Mouse (Mus musculus): ENCODE measurements around the gene Zfp607b.

Gene Zfp607b

DNA sequence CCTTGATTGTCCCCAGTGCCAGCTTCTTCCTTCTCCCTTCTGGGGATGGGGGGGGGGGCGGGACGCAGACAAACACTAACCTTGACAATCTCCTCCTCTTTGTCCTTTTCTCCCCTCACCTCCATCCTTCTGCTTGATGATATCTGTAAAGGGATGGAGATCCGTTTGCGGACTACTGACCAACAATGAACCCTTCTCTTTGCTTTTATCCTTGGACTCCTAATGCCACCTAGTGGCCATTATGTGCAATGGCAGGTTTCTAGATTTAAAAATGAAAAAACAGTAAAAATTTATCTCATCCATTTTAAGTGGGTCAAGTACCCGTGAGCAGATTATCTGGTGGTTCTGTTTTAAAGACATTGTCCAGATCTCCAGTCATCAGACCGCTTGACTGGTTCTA is 3.5 kb upstream of the Zfp607b start:
- DNase-seq: no peak

DNA sequence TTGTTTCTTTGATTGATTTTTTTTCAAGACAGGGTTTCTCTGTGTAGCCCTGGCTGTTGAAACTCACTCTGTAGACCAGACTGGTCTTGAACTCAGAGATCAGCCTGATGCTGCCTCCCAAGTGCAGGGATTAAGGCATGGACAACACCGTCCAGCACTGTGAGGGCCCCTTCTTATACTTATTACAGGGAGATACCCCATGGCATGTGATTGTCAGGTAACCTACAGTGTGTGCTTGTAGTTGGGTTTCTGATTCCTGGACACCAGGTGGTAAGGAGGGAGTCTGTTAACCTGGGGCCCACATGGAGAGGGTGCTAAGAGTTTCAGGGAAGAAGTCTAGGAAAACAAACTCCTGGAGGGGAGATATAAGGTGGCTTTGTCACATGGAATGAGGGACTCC is 2.1 kb upstream of the Zfp607b start:
- DNase-seq: peak; percentile 74

DNA sequence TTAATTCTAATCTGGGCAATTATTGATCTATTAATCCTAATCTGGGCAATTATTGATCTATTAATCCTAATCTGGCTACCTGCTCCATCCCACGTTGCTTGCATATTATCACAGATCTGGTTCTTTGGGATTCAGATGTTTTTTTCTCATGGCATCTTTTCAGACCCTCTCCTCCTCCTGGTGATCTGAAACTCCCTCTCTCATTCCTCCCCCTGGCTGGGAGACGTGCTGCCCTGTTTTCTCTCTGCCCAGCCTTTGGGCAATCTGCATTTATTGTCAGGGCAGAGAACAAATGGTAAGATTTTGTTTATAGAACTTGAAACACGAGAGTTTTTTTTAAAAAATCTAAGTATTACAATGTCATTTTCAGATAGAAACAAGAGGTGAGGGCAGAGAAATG is 1.3 kb upstream of the Zfp607b start:
- peak; percentile 59 for DNase-seq

DNA sequence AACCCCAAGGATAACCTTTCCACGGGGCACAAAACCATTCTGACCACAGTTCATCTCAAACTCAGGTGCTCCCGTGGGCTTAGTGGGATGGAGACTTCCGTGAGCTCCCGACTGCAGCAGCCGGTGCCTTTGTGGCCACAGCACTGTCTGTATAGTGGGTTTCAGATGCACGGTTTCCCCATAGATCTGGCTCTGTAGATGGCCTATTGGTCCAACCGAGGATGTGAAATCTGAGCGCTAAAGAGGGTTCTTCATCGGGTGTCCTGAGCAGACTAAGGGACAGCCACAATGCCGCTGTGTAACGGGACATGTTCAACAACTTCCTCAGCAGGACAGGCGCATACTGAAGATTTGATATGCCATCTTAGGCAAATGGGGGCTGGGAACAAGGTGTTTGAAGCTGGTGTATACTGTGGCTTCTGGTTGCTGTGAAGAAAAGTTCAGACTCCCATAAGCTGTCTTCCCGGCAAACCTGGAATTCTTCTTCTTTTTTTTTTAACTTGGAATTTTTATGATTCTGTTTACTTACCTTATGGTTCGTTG is 823 bp upstream of the Zfp607b start:
- peak; percentile 87 for DNase-seq

DNA sequence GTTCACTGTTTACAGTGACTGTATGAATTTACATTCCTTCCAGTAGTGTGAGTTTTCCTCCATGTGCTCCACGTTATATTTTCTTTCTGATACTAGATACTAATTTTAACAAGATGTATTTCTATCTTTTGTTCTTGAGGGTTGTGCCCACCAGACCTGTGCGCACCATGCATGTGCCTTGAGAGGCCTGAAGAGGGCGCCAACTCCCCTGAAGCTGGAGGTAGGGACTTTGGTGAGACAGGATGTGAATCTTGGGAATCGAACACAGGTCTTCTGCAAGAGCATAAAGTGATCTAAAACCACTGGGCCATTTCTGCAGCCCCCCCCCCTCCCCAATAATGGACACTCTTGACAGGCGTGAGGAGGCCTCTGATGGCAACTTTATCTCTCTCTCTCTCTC is 1.9 kb downstream of the Zfp607b start:
- DNase-seq: peak; percentile 76

DNA sequence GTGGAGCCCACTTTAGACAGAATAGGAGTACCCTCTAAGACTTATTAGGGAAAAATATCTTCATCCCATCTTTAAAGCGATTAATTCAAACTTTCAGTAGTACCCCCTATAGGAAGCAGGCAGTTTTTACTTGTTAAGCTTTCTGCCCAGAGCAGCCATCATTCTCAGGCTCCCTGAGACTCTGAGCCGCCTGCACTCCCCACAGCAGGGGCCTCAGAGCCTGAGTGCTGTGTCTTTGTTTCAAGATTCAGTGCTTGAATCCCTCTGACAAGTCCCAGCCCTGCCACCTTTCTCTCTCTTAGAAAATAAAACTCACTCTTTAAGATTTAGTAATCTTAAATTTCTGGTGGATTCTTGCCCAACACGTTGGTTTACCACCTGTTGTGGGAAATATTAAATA is 7.6 kb downstream of the Zfp607b start:
- peak; percentile 33 for DNase-seq

DNA sequence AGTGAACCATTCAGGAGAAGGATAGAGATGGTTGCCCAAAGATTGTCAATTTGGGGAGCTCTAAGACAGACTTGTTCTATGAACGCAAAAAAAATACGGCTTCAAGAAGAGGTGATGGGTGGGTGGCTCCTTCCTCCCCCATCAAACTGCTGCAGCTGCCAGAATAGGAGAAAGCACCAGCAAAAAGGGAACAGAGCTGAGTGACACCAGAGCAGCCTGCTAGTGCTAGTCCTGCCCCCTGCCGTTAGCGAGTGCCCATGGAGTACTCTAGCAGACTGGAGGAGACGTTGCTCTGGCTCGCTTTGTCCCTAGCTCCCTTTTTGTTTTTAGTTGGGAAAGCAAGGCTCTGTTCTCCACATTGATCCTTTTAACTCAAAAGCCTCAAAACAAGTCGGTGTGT is 21.3 kb downstream of the Zfp607b start:
- peak; percentile 34 for DNase-seq

DNA sequence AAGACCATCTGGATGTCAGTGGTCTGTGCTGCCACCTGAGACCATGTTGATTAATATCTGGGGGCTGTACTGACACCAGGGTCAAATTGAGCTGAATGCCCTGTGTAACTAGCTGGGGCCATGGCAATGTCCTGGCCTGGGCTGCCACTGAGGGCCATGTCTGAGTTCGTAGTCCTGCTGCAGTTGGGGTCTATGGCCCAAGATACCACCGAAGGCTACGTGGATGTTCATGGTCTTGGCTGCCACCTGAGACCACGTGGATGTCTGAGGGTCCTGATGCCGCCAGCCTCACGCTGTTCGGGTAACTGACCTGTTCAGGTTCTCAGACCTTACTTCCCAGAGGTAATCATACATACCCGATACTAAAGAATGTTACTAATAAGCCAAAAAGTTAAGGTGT is 32.8 kb downstream of the Zfp607b start:
- peak; percentile 62 for DNase-seq

DNA sequence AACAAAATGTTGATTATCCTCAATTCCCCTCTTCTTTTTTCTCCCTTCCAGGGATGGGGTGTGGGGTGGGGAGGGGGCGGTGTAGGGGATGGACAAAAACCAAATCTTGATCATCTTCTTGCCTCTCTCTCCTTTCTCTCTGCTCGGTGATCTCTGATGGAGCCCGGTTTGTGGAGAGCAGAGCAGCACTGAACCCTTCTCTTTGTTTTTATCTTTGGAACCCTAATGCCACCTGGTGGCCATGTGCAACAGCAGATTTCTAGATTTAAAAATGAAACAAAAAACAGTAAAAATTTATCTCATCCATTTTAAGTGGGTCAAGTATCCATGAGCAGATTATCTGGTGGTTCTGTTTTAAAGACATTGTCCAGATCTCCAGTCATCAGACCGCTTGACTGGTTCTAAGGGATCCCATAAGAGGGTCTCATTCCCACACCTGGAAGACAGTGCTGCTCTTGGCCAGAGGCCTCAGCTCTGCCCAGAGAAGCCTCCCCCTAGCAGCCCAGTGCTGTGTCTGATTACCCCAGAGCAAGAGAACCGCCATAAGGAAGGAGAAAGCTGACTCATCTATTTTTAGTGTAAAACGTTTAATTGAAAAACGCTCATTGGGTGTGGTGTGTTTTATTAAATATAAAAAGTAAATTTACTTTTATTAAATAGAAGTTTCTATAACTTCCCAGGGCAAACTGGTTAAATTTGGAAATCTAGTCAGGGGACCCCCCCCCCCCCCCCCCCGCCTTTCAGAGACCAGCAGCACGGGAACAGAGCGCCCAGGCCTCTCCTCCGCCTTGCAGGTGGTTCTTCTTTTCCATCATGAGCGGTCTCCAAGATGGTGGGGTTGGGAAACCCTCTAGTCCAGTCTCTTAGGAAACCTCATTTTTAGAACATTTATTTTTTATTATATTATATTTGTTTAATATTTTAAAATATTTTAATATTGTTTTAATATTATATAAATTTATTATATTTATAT is 36.7 kb downstream of the Zfp607b start:
- peak; percentile 74 for DNase-seq

DNA sequence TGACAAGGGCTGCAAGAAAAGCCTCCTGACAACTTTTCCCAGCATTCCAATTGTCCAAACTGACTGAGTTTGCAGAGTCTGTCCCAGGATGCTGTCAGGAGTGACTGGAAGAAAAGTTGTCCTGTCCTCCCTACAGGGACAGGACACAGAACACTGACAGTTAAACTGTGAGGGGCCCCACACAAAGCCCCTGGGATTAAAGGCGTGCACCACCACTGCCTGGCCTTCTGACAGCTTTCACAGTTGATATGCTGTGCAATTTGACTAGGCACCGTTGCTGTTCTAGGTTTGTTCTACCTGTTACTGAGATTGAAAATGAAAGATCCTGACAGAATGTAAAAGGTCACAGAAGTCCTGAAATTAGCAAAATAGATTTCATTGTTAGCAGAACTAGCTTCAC is 38.3 kb downstream of the Zfp607b start:
- DNase-seq: peak; percentile 54

DNA sequence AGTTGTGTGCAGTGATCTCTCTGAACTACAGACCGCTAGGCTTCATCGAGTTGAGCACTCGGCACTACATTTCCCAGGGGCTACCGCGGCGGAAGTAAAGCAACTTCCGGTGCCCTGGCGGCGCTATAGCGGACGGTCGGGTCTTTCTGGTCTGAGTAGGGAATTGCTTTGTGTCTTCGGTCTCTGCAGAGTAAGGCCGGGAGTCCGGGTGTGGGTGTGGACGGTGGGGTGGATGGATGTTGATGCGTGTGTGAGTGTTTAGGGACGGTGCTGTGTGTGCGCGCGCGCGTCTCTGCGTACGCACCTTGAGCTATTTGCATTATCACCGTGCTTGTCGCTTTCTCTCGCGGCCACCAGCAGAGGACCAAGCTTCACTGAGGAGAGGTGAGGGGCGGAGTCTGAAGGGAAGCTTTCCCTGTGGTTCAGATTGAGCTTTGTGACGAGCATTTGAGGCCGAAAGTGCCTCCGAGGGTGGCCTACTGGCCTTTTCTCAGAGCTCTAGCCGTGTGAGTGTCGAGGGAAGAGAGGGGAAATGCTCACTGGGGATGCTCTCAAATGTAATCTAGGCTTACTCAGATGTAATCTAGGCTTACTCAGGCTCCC is 42.2 kb downstream of the Zfp607b start, which contains the start of gene Zfp60:
Gene Zfp60, plus strand, starts transcription at position 109 of the 603 bp plus-strand sequence.
- peak; percentile 98 for DNase-seq

DNA sequence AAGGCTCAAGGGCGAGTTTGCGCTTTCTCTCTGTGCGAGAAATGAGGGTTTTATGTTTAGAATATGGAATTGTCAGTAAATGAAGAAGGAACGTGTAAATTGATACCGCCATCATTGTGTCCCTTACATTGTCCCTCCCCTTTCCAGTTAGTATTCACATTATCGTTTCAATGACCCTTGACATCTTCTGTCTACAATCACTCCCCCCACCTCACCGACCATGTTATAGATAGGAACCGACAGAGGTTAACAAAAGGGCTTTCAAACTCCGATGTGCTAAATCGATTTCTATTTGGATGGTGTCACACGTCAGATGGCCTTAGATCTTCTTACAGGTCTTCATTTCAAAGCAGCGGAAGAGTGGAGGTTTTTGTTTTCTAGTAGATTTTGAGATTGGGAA is 42.8 kb downstream of the Zfp607b start:
- no peak for DNase-seq

DNA sequence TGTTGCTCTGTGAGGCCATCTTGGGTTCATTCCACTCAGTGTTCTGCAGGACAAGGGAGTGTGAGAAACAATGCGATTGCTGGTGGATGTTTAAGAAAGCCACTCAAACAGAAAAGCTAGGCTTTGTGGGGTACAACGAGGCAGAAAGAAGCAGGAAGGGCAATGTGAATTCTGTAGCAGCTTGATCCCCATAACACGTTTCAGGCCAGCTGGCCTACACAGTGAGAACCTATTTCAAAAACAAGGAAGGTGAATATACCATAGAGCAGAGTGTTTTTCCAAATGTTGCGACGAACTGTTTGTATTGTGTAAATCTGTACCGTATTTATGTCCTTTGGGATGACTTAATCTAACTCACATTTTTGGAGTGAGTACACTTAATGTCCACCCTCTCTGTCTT is 43.4 kb downstream of the Zfp607b start:
- DNase-seq: no peak

DNA sequence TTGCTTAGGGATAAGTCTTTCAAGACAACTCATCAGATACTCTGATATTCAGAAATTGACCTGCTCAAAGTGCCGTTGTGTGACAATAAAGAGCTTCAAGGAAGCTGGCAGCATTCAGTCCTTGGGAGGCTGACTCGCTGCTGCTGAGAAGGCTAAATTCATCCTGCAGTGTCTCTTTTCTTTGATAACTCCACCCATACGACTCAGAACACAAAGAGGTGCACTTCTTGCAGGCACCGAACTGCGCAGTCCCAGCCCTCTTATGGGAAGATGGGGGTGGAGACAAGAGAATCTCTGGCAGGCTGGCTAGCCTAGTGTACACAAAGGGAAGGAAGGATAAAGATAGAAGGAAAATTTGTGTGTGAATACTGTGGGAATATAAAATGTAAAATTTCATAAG is 46.3 kb downstream of the Zfp607b start:
- peak; percentile 58 for DNase-seq

Measured in heart, adult 11 months (tissue).